Mouse (Mus musculus): ENCODE data around the gene Gm3415. TPM values are rescaled to one million over a fixed set of nuclear protein-coding genes. Genes with fewer than 3 reads are reported as not detected.
"Not testable (repeated sequence)": the region's sequence is repeated elsewhere in the genome, so short reads cannot be mapped to it uniquely, and the experiment has no call there.

The Gm3415 gene
- total RNA-seq, 2 experiments from 2014 or later: not detected

DNA sequence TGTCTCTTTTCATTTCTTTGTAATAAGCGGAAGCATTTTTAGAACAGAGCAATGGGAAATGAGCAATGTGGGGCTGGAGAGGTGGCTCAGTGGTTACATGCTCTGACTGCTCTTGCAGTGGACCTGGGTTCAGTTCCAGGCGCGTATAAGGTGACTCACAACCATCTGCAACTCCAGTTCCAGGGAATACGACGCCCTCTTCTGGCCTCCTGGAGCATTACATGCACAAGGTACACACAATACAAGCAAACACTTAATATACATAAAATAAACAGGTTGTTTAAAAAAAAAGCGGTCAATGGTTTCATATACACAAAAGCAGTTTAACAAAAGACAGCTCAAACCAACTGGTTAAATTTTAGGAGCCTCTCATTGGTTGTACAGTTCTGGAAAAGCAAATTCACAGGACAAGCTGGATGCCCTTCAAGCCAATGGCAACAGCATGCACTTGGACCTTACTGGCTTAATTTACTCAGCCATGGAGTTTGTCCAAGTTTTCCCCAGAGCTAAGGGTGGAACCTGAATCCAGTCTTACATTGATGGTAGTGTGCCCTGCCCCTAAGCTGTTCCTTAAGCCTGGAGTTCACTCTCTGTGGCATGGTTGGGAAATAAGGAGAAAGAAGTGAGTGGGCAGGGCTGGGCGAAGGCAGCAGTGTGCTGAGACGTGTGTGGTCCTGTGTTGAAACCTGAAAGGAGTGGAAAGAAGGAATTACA lies 30.6 kb downstream of the Gm3415 start:
- no peak for DNase-seq
- Histone ChIP-seq H3K4me3 (no peak overlapping the region), H3K27ac (no peak overlapping the region)
- intact Hi-C loops (cut with DNase I): no loop called here
- no peak for TF ChIP-seq CTCF (IDR thresholded peaks at IDR 0.05)

DNA sequence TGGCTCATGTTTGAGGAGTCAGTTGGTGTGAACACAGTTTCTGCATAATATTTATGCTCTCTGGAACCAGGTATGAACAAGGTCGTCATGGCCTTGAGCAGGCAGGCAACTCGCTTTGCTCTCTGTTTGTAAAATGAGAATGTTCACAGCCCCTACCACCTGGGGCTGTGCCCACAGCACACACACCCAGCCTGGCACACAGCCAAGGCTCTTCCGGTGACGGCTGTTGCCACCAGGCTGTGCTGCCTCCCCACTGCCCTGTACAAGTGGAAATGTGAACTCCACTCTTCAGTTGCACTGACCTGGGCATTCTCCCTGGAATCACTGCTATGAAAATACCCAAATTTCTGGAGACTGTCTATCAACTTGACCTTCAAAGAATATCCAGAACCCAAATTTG lies 35.1 kb downstream of the Gm3415 start:
- Histone ChIP-seq H3K4me3 (no peak overlapping the region), H3K27ac (no peak overlapping the region)
- intact Hi-C loops (cut with DNase I): no loop called here
- no peak for DNase-seq
- no peak for TF ChIP-seq CTCF (IDR thresholded peaks at IDR 0.05)

DNA sequence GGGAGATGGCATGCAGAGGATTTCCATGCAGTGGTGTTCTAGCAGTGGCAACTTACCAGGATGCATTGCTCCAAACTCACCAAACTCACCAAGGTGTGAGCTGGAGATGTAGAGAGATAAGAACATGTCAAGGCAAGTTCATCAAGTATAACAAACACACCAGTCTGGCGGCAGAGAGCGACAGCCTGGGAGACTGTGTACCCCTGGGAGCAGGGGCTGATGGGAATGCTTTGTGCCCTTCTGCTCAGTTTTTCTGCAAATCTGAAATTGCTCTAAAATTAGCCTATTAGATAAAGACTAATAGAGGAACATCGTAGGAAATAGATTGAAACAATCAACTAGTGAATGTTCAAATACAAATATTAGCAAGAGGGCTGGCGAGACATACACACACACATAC lies 35.7 kb downstream of the Gm3415 start:
- H3K4me3 ChIP-seq: no peak overlapping the region

DNA sequence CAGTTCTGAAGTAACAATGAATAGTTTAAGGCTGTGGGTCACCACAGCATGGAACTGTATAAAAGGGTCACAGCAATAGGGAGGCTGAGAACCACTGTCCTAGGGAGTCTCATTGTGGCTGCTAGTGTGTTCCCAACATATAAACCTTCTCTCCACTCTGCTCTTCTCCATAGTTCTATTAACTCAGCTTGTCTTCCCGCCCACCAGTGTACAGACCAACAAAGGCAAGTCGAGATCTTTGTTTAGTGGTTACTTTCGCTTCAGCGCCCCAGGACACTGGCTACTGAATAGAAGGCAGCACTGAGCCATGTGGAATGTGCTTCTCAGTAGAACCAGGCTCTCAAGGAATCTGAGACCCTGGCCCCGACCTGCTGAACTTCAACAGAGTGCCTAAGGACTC lies 36.6 kb downstream of the Gm3415 start:
- Histone ChIP-seq H3K4me3 (no peak overlapping the region), H3K27ac (no peak overlapping the region)
- TF ChIP-seq CTCF (IDR thresholded peaks at IDR 0.05): no peak
- DNase-seq: no peak
- intact Hi-C loops (cut with DNase I): no loop called here

More for the DNA sequence above, 35.7 kb downstream of the Gm3415 start:
- no peak for DNase-seq
- no peak overlapping the region for H3K27ac ChIP-seq
- intact Hi-C loops (cut with DNase I): no loop called here
- no peak for TF ChIP-seq CTCF (IDR thresholded peaks at IDR 0.05)

DNA sequence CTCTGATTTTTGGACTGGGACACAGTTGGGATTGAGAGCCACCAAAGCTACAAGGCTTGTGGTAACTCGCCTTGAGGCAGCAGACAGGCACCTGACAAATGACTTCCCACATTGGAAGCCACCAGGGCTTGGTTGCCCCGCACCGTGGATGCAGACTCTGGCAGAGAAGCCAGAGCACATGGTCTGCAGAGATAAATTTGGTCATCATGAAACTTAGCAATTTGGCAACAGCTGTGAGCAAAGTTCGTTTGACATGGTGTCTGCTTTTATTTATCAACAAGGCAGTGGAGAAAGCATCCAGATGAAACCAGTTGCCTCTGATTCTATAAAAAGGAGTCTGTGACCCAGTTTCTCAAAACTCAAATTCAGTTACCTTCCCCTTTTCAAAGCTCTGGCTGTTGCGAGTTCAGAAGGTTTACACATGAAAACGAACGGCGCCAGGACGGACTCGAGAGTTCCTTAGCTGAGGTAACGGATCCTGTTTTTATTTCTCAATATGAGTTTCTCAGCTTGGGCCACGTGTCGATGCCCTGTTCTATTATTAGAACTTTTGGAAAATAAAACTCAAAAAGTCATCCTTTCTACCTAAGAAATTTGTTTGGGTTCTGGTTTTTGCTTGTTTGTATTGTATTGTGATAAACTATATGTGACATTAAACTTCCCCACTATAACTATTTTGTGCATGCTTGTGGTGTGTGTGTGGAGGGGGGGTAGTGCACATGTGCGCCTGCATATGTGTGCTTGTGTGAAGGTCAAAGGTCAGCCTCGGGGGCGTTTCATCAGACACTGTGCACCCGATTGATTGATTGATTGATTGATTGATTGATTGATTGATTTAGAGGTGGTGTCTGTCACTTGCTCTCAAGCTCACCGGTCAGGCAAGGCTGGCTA lies 40.9 kb downstream of the Gm3415 start:
- DNase-seq: no peak

DNA sequence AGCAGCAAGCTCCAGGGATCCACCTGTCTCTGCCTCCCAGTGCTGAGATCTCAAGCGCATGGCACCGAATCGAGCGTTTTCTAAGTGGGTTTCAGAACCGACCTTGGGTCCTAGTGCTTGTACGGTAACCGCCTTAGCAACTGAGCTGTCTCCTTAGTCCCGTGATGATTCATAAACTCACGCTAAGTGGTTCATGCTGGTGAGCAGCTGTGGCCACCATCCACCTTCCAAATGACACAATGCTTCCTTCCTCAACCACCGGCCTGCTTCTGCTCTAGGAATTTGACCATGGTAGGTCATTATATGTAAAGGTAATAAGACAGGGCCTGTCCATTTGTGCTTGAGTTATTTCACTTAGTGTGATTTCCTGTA lies 41.6 kb downstream of the Gm3415 start:
- no peak for DNase-seq
- Histone ChIP-seq H3K27ac (no peak overlapping the region), H3K4me3 (no peak overlapping the region)
- intact Hi-C loops (cut with DNase I): no loop called here
- TF ChIP-seq CTCF (IDR thresholded peaks at IDR 0.05): no peak

More for the DNA sequence above, 40.9 kb downstream of the Gm3415 start:
- Histone ChIP-seq H3K4me3 (no peak overlapping the region), H3K27ac (no peak overlapping the region)
- TF ChIP-seq CTCF (IDR thresholded peaks at IDR 0.05): no peak
- intact Hi-C loops (cut with DNase I): no loop called here

DNA sequence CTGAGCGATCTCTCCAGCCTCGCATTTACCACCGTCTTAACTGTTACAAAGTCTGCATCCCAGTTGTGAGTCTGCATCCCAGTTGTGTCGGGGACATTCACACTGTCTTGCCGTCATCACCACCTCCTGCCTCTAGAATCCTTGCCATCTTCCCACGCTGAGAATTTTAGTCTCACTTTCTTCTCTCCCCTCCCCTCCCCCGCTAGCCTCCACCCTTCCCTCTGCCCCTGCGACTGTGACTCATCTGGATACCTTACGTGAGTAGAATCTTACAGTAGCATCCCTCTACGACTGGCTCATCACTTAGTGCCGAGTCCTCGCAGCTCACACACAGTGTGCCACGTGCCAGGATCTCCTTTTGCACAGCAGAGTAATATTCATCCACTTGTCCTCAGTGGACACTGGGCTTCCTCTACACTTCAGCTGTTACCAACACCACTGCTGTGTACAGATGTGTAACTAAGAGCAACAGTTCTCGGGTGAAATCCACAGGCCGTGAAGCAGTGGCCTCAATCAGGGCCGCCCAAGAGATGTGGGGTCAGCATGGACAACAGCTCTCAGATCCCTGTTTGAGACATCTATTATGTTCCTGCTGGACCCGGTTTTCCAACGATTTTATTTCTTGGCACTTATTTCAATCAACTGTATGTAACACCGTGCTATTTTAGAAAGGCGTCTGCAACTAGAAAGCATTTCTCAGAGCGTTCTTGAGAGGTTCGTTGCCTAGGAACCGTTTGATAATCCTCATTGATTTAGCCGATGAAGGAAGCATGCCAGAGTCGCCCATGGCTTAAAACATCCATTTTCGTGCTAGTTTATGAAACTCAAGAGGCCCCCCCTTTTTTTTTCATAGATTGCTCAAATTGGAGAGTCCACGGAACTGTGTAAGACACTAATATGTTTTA lies 42.5 kb downstream of the Gm3415 start:
- DNase-seq: no peak
- intact Hi-C loops (cut with DNase I): no loop called here
- no peak overlapping the region for H3K27ac ChIP-seq
- no peak for TF ChIP-seq CTCF (IDR thresholded peaks at IDR 0.05)
- H3K4me3 ChIP-seq: no peak overlapping the region

DNA sequence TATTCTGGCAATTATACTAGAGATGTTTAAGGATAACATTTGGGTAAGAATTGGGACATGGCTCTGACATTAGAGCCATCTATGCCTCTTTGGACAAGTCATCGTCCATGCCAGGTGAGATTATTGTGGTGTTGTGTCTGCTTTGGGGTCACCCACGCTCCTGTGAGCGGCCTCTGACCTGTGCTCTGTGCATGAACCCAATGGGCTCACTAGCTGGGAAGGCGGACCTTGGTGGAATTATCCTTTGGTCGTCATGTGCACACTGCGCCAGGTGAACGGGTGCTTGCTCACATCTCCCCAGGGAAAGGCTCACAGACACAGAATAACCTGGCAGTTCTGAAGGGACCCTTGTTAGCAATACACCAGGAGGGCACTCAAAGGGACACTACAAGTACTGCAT lies 43.3 kb downstream of the Gm3415 start:
- H3K27ac ChIP-seq; intact Hi-C loops (cut with DNase I); H3K4me3 ChIP-seq; DNase-seq: not testable (repeated sequence)

DNA sequence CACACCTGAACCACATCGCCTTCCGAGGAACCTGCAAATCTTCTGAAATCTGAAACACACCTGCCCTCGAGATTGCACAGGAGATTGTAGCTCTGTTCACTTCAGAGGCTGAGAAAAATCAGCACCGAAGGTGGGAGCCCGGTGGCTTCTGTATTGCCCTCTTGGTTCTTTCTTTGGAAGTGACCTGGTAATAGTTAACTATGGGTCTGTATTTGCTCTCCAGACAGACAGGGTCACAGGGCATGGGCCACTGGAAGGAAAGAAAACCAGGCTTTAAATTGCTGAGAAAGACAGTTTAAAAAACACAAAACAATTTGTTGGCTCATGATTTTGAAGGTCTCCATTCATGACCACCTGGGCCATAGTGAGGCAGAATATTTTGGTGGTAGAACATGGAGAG lies 44.0 kb downstream of the Gm3415 start:
- Histone ChIP-seq H3K4me3 (no peak overlapping the region), H3K27ac (no peak overlapping the region)
- intact Hi-C loops (cut with DNase I): no loop called here
- DNase-seq: no peak
- no peak for TF ChIP-seq CTCF (IDR thresholded peaks at IDR 0.05)

DNA sequence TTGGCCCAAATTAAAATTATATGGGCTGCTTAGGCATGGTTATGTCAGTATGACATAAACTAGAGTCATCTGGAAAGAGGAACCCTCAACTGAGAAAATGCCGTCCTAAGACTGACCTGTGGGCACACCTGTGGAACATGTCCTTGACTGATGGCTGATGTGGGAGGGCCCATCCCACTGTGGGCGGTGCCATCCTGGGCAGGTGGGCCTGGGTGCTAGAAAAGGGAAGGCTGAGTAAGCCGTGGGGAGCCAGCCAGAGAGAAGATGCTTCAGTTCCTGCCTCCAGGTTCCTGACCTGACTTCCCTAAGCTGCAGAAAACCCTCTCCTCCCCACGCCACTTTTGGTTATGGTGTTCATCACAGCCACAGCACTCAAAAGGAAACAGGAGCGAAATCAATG lies 50.3 kb downstream of the Gm3415 start:
- H3K4me3 ChIP-seq: no peak overlapping the region
- no peak for DNase-seq
- no peak for TF ChIP-seq CTCF (IDR thresholded peaks at IDR 0.05)
- intact Hi-C loops (cut with DNase I): no loop called here
- no peak overlapping the region for H3K27ac ChIP-seq

DNA sequence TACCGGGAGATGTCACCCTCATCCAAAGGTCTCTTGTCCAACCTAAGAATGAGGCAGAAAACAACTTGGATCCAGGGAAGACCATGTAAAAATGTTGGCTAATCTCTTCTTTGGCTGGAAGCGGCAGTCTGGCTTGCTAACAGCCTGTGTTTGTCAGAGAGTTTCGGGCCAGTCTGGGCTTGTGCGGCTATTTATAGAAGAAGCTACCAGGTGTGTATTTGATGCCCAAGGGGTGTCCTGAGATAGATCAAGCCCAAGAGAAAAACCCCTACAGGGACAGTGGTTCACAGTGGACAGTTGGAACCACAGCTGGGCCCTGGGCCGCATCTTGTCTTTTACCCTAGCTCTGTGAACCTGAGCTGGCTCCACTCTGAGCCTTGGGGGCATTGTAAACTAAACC lies 51.0 kb downstream of the Gm3415 start:
- H3K4me3 ChIP-seq: no peak overlapping the region
- DNase-seq: no peak
- intact Hi-C loops (cut with DNase I): no loop called here
- no peak for TF ChIP-seq CTCF (IDR thresholded peaks at IDR 0.05)
- no peak overlapping the region for H3K27ac ChIP-seq

DNA sequence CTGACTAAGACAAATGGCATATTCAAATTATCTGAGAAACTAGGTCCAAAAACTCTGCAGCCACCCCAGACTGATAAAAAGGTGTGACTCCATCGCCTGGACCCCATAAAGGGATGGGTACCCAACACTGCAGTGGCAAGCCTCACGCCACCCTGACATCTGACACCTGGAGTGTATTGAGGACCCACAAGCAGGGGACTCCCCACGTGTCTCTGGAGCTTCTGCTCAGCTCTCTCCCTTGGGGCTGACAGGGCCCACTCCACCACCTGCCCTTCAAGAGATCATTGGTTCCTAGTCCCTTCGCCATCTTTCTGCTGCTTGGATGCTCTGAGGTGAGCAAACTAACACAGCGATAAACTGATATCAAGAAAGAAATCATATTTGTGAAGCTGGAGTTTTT lies 51.9 kb downstream of the Gm3415 start:
- H3K27ac ChIP-seq: no peak overlapping the region
- intact Hi-C loops (cut with DNase I): no loop called here
- H3K4me3 ChIP-seq: no peak overlapping the region
- no peak for DNase-seq
- TF ChIP-seq CTCF (IDR thresholded peaks at IDR 0.05): no peak

Other genes starting within 250 kb of the Gm3415 start
- under 1 TPM; 0.64 to 0.92 TPM for gene Wasf3, start 171.2 kb upstream of the Gm3415 start, total RNA-seq (2021)
- gene Gm6408, start 74.2 kb upstream of the Gm3415 start, total RNA-seq (2021): not detected
- not detected for gene Gm6370, start 64.8 kb upstream of the Gm3415 start, total RNA-seq (2021)
- not detected for gene 4930449I24Rik, start 53.7 kb upstream of the Gm3415 start, total RNA-seq (2021)
- not detected for gene Gm3402, start 42.0 kb upstream of the Gm3415 start, total RNA-seq (2021)
- not detected for gene Gm3404, start 30.3 kb upstream of the Gm3415 start, total RNA-seq (2021)
- not detected for gene Gm3409, start 18.5 kb upstream of the Gm3415 start, total RNA-seq (2021)
- not detected for gene Gpr12, start 29.1 kb downstream of the Gm3415 start, total RNA-seq (2021)
- 10 to 100 TPM; 15.4 to 22.4 TPM for gene Usp12, start 238.9 kb downstream of the Gm3415 start, total RNA-seq (2021)